Mouse (Mus musculus): Measurements from ENCODE around the gene 1700029F12Rik.
"Not testable (repeated sequence)": the region's sequence is repeated elsewhere in the genome, so short reads cannot be mapped to it uniquely, and the experiment has no call there.

1700029F12Rik gene

GRCm38 (mm10) chr13:97034262-97034661 is at the start of gene 1700029F12Rik:
TSS of gene 1700029F12Rik (minus strand) at chr13:97034362.
- DNase-seq, result no peak

- no peak for DNase-seq
Measured at GRCm38 (mm10) chr13:97082432-97082831, 48.3 kb upstream of the 1700029F12Rik start.

- DNase-seq, result no peak
Measured at GRCm38 (mm10) chr13:97080615-97081014, 46.5 kb upstream of the 1700029F12Rik start.

- DNase-seq, result no peak
Measured at GRCm38 (mm10) chr13:97080201-97080600, 46.0 kb upstream of the 1700029F12Rik start.

- no peak for DNase-seq
Measured at GRCm38 (mm10) chr13:97077556-97077955, 43.4 kb upstream of the 1700029F12Rik start.

- DNase-seq, result no peak
Measured at GRCm38 (mm10) chr13:97073497-97073896, 39.3 kb upstream of the 1700029F12Rik start.

- no peak for DNase-seq
Measured at GRCm38 (mm10) chr13:97071626-97072241, 37.6 kb upstream of the 1700029F12Rik start.

- DNase-seq, result no peak
Measured at GRCm38 (mm10) chr13:97070931-97071625, 36.9 kb upstream of the 1700029F12Rik start.

GRCm38 (mm10) chr13:97068151-97068550 is 34.0 kb upstream of the 1700029F12Rik start:
- DNase-seq, result no peak

- DNase-seq, result no peak
Measured at GRCm38 (mm10) chr13:97067691-97068090, 33.5 kb upstream of the 1700029F12Rik start.

GRCm38 (mm10) chr13:97066649-97067550 is 32.7 kb upstream of the 1700029F12Rik start, which contains the start of gene Fam169a:
TSS of gene Fam169a (plus strand) at chr13:97067286.
- no peak for DNase-seq

GRCm38 (mm10) chr13:97064844-97065621 is 30.9 kb upstream of the 1700029F12Rik start:
- not testable (repeated sequence) for DNase-seq

GRCm38 (mm10) chr13:97064413-97064812 is 30.3 kb upstream of the 1700029F12Rik start:
- no peak for DNase-seq

GRCm38 (mm10) chr13:97063431-97063830 is 29.3 kb upstream of the 1700029F12Rik start:
- DNase-seq, result no peak

GRCm38 (mm10) chr13:97062151-97062550 is 28.0 kb upstream of the 1700029F12Rik start:
- DNase-seq, result no peak

- no peak for DNase-seq
Measured at GRCm38 (mm10) chr13:97060331-97060730, 26.2 kb upstream of the 1700029F12Rik start.

- no peak for DNase-seq
Measured at GRCm38 (mm10) chr13:97059746-97060145, 25.6 kb upstream of the 1700029F12Rik start.

GRCm38 (mm10) chr13:97057817-97058216 is 23.7 kb upstream of the 1700029F12Rik start:
- DNase-seq, result no peak

GRCm38 (mm10) chr13:97053844-97054243 is 19.7 kb upstream of the 1700029F12Rik start:
- DNase-seq, result peak; percentile 8

- no peak for DNase-seq
Measured at GRCm38 (mm10) chr13:97052667-97053066, 18.5 kb upstream of the 1700029F12Rik start.

GRCm38 (mm10) chr13:97051158-97051557 is 17.0 kb upstream of the 1700029F12Rik start:
- DNase-seq, result peak; percentile 63

GRCm38 (mm10) chr13:97030075-97030474 is 4.1 kb downstream of the 1700029F12Rik start:
- DNase-seq, result no peak

Measured in kidney, adult 11 months (tissue).